Mouse (Mus musculus) embryonic fibroblast, embryonic 13.5 days (primary cell): ENCODE results near the gene Ap2a1. TPM values are rescaled to one million over a fixed set of nuclear protein-coding genes. Genes with fewer than 3 reads are reported as not detected.
A peak's percentile ranks its signal among the peaks of the same experiment; 100 is the strongest.

Experiments used
- H3K27ac ChIP-seq: 2 replicates; pipeline ENCODE4 v1.5.1; 2012; ENCODE audit warnings: low read length, control low read depth, inconsistent platforms; ENCODE audit not compliant: insufficient read depth
- H3K4me1 ChIP-seq: 2 replicates; pipeline ENCODE4 v1.6.1; 2011; ENCODE audit warnings: low read length; ENCODE audit not compliant: control insufficient read depth, insufficient read depth
- H3K4me3 ChIP-seq: 2 replicates; pipeline ENCODE4 v1.5.1; 2011; ENCODE audit warnings: mild to moderate bottlenecking, control low read depth, low read length; ENCODE audit not compliant: insufficient read depth
- CTCF ChIP-seq: IDR thresholded peaks from 2 replicates; pipeline ENCODE4 v1.5.1; 2011; ENCODE audit warnings: mild to moderate bottlenecking, control low read depth, low read length, moderate library complexity, borderline replicate concordance; ENCODE audit not compliant: insufficient read depth
- POLR2A ChIP-seq: IDR thresholded peaks from 2 replicates; pipeline ENCODE4 v1.6.1; 2011; ENCODE audit warnings: low read depth, mild to moderate bottlenecking, control low read depth, low read length, moderate library complexity
- polyA plus RNA-seq: library from polyadenylated mRNA; stranded (reverse); fragments of >200 nt; gene quantifications from 2 replicates; pipeline ENCODE4 v1.2.4, GENCODE M21; 2011; ENCODE audit warnings: low read depth; ENCODE audit not compliant: missing spikeins, insufficient read length

Ap2a1 gene
- 129 and 132 TPM in 2 replicates for polyA plus RNA-seq

- H3K4me1 ChIP-seq, result 0 out of 2 replicates have a peak, but pooled peaks cover 5% of the 10 kb centered on the region
- TF ChIP-seq CTCF, result no peak
- TF ChIP-seq POLR2A, result peak; percentile 85
- H3K27ac ChIP-seq, result peak within 1 kb of the TSS; percentile 83
- H3K4me3 ChIP-seq, result peak within 1 kb of the TSS; percentile 79
Observed at GRCm38 (mm10) chr7:44929204-44930151, at the start of gene Ap2a1. Ap2a1 (minus strand) TSS chr7:44929496.

GRCm38 (mm10) chr7:44978300-44978699 is 49.0 kb upstream of the Ap2a1 start:
- H3K27ac ChIP-seq, result no peak overlapping the region
- no peaks in the 10 kb centered on the region; the same call in 1 of the 2 replicates for H3K4me1 ChIP-seq
- H3K4me3 ChIP-seq, result no peak overlapping the region
- TF ChIP-seq POLR2A (no peak), CTCF (no peak)

GRCm38 (mm10) chr7:44975117-44975419 is 45.8 kb upstream of the Ap2a1 start:
- H3K4me3 ChIP-seq, result no peak overlapping the region
- peaks cover 6% of the 10 kb centered on the region for H3K4me1 ChIP-seq
- H3K27ac ChIP-seq, result no peak overlapping the region; the same call in 1 of the 2 replicates
- TF ChIP-seq CTCF (no peak), POLR2A (no peak)

- peak within 1 kb of the TSS; percentile 62 for H3K4me3 ChIP-seq
- TF ChIP-seq CTCF, result no peak
- peak; percentile 90 for TF ChIP-seq POLR2A
Observed at GRCm38 (mm10) chr7:44974383-44975116, 45.3 kb upstream of the Ap2a1 start, which contains the start of gene Cpt1c. Cpt1c (minus strand) TSS chr7:44974851.

GRCm38 (mm10) chr7:44973415-44974130 is 44.3 kb upstream of the Ap2a1 start:
- peak overlapping the region; percentile 96 for H3K27ac ChIP-seq
- peak overlapping the region; percentile 62 for H3K4me3 ChIP-seq
- H3K4me1 ChIP-seq, result peaks cover 6% of the 10 kb centered on the region
- TF ChIP-seq POLR2A (no peak; the same call in 1 of the 2 replicates), CTCF (no peak)

More at GRCm38 (mm10) chr7:44974383-44975116, 45.3 kb upstream of the Ap2a1 start, which contains the start of gene Cpt1c:
- Histone ChIP-seq H3K4me1 (peaks cover 6% of the 10 kb centered on the region), H3K27ac (peak within 1 kb of the TSS; percentile 96)

- H3K4me1 ChIP-seq, result peaks cover 6% of the 10 kb centered on the region
- TF ChIP-seq POLR2A (no peak), CTCF (no peak)
- no peak overlapping the region for H3K27ac ChIP-seq
- H3K4me3 ChIP-seq, result no peak overlapping the region
Observed at GRCm38 (mm10) chr7:44971142-44971541, 41.8 kb upstream of the Ap2a1 start.

GRCm38 (mm10) chr7:44970231-44970691 is 41.0 kb upstream of the Ap2a1 start:
- TF ChIP-seq CTCF (no peak), POLR2A (peak; percentile 65)
- H3K4me1 ChIP-seq, result peaks cover 6% of the 10 kb centered on the region
- H3K4me3 ChIP-seq, result peak overlapping the region; percentile 13
- no peak overlapping the region for H3K27ac ChIP-seq

- H3K4me3 ChIP-seq, result no peak overlapping the region
- TF ChIP-seq POLR2A, result no peak
- TF ChIP-seq CTCF, result no peak
- H3K4me1 ChIP-seq, result peaks cover 6% of the 10 kb centered on the region; the same call in 1 of the 2 replicates
- H3K27ac ChIP-seq, result no peak overlapping the region
Observed at GRCm38 (mm10) chr7:44966638-44967037, 37.3 kb upstream of the Ap2a1 start.

- TF ChIP-seq POLR2A (no peak), CTCF (peak; percentile 30; the same call in 1 of the 2 replicates)
- Histone ChIP-seq H3K4me1 (peaks cover 4% of the 10 kb centered on the region; the same call in 1 of the 2 replicates), H3K4me3 (no peak overlapping the region), H3K27ac (no peak overlapping the region)
Observed at GRCm38 (mm10) chr7:44965975-44966374, 36.7 kb upstream of the Ap2a1 start.
